Mouse (Mus musculus) midbrain, embryonic 11.5 days (tissue): Measurements from ENCODE around the gene Adam12. TPM values are rescaled to one million over a fixed set of nuclear protein-coding genes. Genes with fewer than 3 reads are reported as not detected.
A peak's percentile ranks its signal among the peaks of the same experiment; 100 is the strongest.
"Not testable (repeated sequence)": the region's sequence is repeated elsewhere in the genome, so short reads cannot be mapped to it uniquely, and the experiment has no call there.

Source experiments
- ATAC-seq: fragments of 200-750 bp; cut with Nextera tagmentation; 2 replicates; pipeline ENCODE4 v1.8.0; 2017; ENCODE audit warnings: moderate TSS enrichment, moderate library complexity; ENCODE audit not compliant: low FRiP score
- DNase-seq: peaks from one replicate; pipeline ENCODE4 v3.0.0; 2015; ENCODE audit warnings: low spot score; ENCODE audit errors: missing footprints
- H3K27ac ChIP-seq: fragments of 300-500 bp; sonication (generic); 2 replicates; pipeline ENCODE4 v1.5.1; 2014; ENCODE audit warnings: low read depth, low read length
- H3K27me3 ChIP-seq: fragments of 300-500 bp; sonication (generic); 2 replicates; pipeline ENCODE4 v1.6.1; 2014; ENCODE audit warnings: mild to moderate bottlenecking, low read length, moderate library complexity, mixed read lengths; ENCODE audit not compliant: control insufficient read depth, insufficient read depth
- H3K36me3 ChIP-seq: fragments of 300-500 bp; sonication (generic); 2 replicates; pipeline ENCODE4 v1.6.1; 2014; ENCODE audit warnings: mild to moderate bottlenecking, low read length, moderate library complexity, mixed read lengths; ENCODE audit not compliant: control insufficient read depth, insufficient read depth
- H3K4me1 ChIP-seq: fragments of 300-500 bp; sonication (generic); 2 replicates; pipeline ENCODE4 v1.6.1; 2014; ENCODE audit warnings: low read length; ENCODE audit not compliant: control insufficient read depth, insufficient read depth
- H3K4me2 ChIP-seq: fragments of 300-500 bp; sonication (generic); 2 replicates; pipeline ENCODE4 v1.6.1; 2014; ENCODE audit warnings: mild to moderate bottlenecking, moderate library complexity
- H3K4me3 ChIP-seq: fragments of 300-500 bp; sonication (generic); 2 replicates; pipeline ENCODE4 v1.5.1; 2014; ENCODE audit warnings: low read depth, low read length
- H3K9ac ChIP-seq: fragments of 300-500 bp; sonication (generic); 2 replicates; pipeline ENCODE4 v1.6.1; 2014; ENCODE audit warnings: low read length
- H3K9me3 ChIP-seq: fragments of 300-500 bp; sonication (generic); 2 replicates; pipeline ENCODE4 v1.6.1; 2016; ENCODE audit warnings: low read length; ENCODE audit not compliant: control insufficient read depth
- WGBS: fragments of 180-500 bp; shearing (Covaris S2); extraction: QIAGEN DNeasy Blood & Tissue Kit; methylation state at CpG from one replicate; pipeline ENCODE4 v1.1.7; 2014; 5-methylcytosine and 5-hydroxymethylcytosine counted together
- polyA plus RNA-seq: library from polyadenylated mRNA; unstranded; fragments of >200 nt; fragmentation: Nextera tagmentation; extraction: Ambion mirVana; gene quantifications from 2 replicates; pipeline ENCODE4 v1.2.1, GENCODE M21; 2014

The Adam12 gene
- polyA plus RNA-seq, 1 experiment from 2014 or later: 1.5 TPM

- Histone ChIP-seq H3K4me3 (no peak overlapping the region), H3K36me3 (no peaks in the 10 kb centered on the region), H3K27ac (no peak overlapping the region), H3K9ac (no peak overlapping the region), H3K4me2 (no peak overlapping the region), H3K4me1 (no peaks in the 10 kb centered on the region), H3K27me3 (no peaks in the 10 kb centered on the region), H3K9me3 (no peaks in the 10 kb centered on the region)
- WGBS: 84% methylated on average over 19 of the region's 19 CpGs
- DNase-seq (no peak), ATAC-seq (no peak)
Observed at GRCm38 (mm10) chr7:133888926-133889920, 342.7 kb downstream of the Adam12 start.

DNA sequence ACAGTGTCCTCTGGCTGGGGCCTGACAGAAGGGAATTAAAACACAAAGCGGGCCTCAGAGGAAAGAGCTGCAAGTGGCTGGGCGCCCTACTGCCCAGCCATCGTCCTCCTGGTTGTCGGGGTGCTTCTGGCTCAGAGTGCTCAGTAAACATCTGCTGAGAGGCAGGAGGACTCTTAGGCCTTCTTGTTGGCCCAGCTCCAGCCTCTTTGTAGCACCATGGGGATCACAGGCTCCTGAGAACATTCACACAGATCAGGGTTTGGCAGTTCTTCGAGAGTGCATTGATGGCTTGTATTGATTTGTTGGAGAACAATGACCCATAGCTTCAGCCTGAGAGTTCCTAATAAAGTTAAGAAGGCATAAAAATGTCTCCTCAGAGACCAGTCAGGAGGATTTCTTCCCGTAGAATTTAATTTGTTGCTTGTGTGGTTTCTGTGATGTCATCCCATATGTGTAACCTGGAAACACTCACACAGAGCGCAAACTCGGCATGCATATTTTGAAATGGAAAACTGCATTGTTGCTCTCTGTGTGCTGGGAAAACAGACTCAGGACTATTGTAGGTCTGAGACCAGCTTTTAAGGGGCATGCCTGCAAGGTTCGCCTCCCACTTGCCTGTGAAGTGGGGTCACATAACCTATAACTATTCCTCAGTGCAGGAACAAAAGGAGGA, 347.1 kb downstream of the Adam12 start:
- not testable (repeated sequence) for H3K4me3 ChIP-seq, ATAC-seq, H3K27me3 ChIP-seq, H3K27ac ChIP-seq, H3K9ac ChIP-seq, H3K9me3 ChIP-seq, H3K4me2 ChIP-seq, H3K4me1 ChIP-seq, H3K36me3 ChIP-seq, DNase-seq
- WGBS: 88% methylated on average over 5 of the region's 9 CpGs

GRCm38 (mm10) chr7:133879761-133880160, 352.2 kb downstream of the Adam12 start:
- Histone ChIP-seq H3K27me3 (no peaks in the 10 kb centered on the region), H3K4me2 (no peak overlapping the region), H3K4me3 (no peak overlapping the region), H3K4me1 (no peaks in the 10 kb centered on the region), H3K9ac (no peak overlapping the region), H3K9me3 (no peaks in the 10 kb centered on the region), H3K36me3 (no peaks in the 10 kb centered on the region), H3K27ac (no peak overlapping the region)
- ATAC-seq (no peak), DNase-seq (no peak)
- WGBS: 91% methylated on average over 8 of the region's 8 CpGs

- DNase-seq: peak; percentile 12
- H3K36me3 ChIP-seq: no peaks in the 10 kb centered on the region
- no peaks in the 10 kb centered on the region for H3K9me3 ChIP-seq
- no peak overlapping the region for H3K4me2 ChIP-seq
- no peak overlapping the region for H3K9ac ChIP-seq
- no peaks in the 10 kb centered on the region for H3K4me1 ChIP-seq
- ATAC-seq: no peak
- H3K4me3 ChIP-seq: no peak overlapping the region
- 82% methylated on average over 17 of the region's 17 CpGs for WGBS
- no peak overlapping the region for H3K27ac ChIP-seq
- no peaks in the 10 kb centered on the region for H3K27me3 ChIP-seq
Observed at GRCm38 (mm10) chr7:133876646-133877342, 355.2 kb downstream of the Adam12 start.

- Histone ChIP-seq H3K4me3 (no peak overlapping the region), H3K36me3 (no peaks in the 10 kb centered on the region), H3K9me3 (no peaks in the 10 kb centered on the region), H3K27ac (no peak overlapping the region), H3K9ac (no peak overlapping the region), H3K27me3 (no peaks in the 10 kb centered on the region), H3K4me2 (no peak overlapping the region), H3K4me1 (no peaks in the 10 kb centered on the region)
- ATAC-seq (no peak), DNase-seq (peak; percentile 54)
- WGBS: 88% methylated on average over 3 of the region's 3 CpGs
Observed at GRCm38 (mm10) chr7:133876139-133876538, 355.8 kb downstream of the Adam12 start.

GRCm38 (mm10) chr7:133872701-133873100, 359.2 kb downstream of the Adam12 start:
- 91% methylated on average over 5 of the region's 5 CpGs for WGBS
- ATAC-seq: no peak
- Histone ChIP-seq H3K4me3 (no peak overlapping the region), H3K4me2 (no peak overlapping the region), H3K4me1 (no peaks in the 10 kb centered on the region), H3K9ac (no peak overlapping the region), H3K27ac (no peak overlapping the region), H3K27me3 (no peaks in the 10 kb centered on the region), H3K36me3 (no peaks in the 10 kb centered on the region), H3K9me3 (no peaks in the 10 kb centered on the region)
- peak; percentile 62 for DNase-seq

GRCm38 (mm10) chr7:133870265-133870664, 361.7 kb downstream of the Adam12 start:
- Histone ChIP-seq H3K4me3 (no peak overlapping the region), H3K36me3 (no peaks in the 10 kb centered on the region), H3K27me3 (no peaks in the 10 kb centered on the region), H3K4me1 (no peaks in the 10 kb centered on the region), H3K9ac (no peak overlapping the region), H3K4me2 (no peak overlapping the region), H3K9me3 (no peaks in the 10 kb centered on the region), H3K27ac (no peak overlapping the region)
- no peak for ATAC-seq
- DNase-seq: no peak
- 90% methylated on average over 4 of the region's 4 CpGs for WGBS

DNA sequence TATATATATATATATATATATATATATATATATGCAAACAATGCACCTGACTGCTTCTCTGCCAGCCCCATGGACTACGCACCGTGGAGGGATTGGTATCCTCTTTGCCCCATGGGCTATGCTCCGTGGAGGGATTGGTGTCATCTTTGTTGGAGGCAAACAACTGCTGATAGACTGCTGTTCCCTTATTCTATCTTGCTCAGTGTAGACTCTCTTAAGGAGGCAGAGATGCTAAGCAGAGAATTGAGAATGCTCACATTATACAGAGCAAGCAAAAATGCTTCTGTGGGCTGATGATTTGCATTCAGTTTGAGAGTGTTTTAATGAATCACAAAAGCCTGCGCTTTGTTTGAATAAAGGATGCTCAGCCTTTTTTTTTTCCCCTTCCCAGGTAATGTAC, 368.3 kb downstream of the Adam12 start:
- Histone ChIP-seq H3K36me3 (no peaks in the 10 kb centered on the region), H3K4me1 (no peaks in the 10 kb centered on the region)
- DNase-seq: peak; percentile 56

More for the DNA sequence above, 368.3 kb downstream of the Adam12 start:
- H3K27me3 ChIP-seq: no peaks in the 10 kb centered on the region
- ATAC-seq: no peak
- H3K4me2 ChIP-seq: no peak overlapping the region
- H3K27ac ChIP-seq: no peak overlapping the region
- H3K4me3 ChIP-seq: no peak overlapping the region
- H3K9ac ChIP-seq: no peak overlapping the region
- 95% methylated on average over 4 of the region's 4 CpGs for WGBS
- no peaks in the 10 kb centered on the region for H3K9me3 ChIP-seq
